Mouse (Mus musculus) lung, postnatal 0 days (tissue): ENCODE data around the gene Fermt2. TPM values are rescaled to one million over a fixed set of nuclear protein-coding genes. Genes with fewer than 3 reads are reported as not detected.

ENCODE experiments used
- ATAC-seq: fragments of 200-750 bp; cut with Nextera tagmentation; 2 replicates; pipeline ENCODE4 v1.8.0; 2017; ENCODE audit warnings: moderate library complexity
- DNase-seq: peaks from one replicate; pipeline ENCODE4 v3.0.0-alpha.2; 2016; ENCODE audit warnings: low spot score
- H3K27ac ChIP-seq: fragments of 300-500 bp; sonication (generic); 2 replicates; pipeline ENCODE4 v1.5.1; 2014; ENCODE audit warnings: antibody characterized with exemption, mild to moderate bottlenecking, low read length, mixed read lengths
- H3K27me3 ChIP-seq: fragments of 300-500 bp; sonication (generic); replicated peaks from 2 replicates; pipeline ENCODE4 v1.6.1; 2014; ENCODE audit warnings: low read length, mixed read lengths; ENCODE audit not compliant: insufficient read depth
- H3K36me3 ChIP-seq: fragments of 300-500 bp; sonication (generic); 2 replicates; pipeline ENCODE4 v1.6.1; 2014; ENCODE audit warnings: low read length, mixed read lengths; ENCODE audit not compliant: insufficient read depth
- H3K4me1 ChIP-seq: fragments of 300-500 bp; sonication (generic); 2 replicates; pipeline ENCODE4 v1.6.1; 2014; ENCODE audit warnings: antibody characterized with exemption, low read depth, low read length, mixed read lengths; ENCODE audit not compliant: insufficient read depth
- H3K4me2 ChIP-seq: fragments of 300-500 bp; sonication (generic); replicated peaks from 2 replicates; pipeline ENCODE4 v1.6.1; 2014; ENCODE audit warnings: low read depth, mild to moderate bottlenecking, low read length, moderate library complexity, mixed read lengths
- H3K4me3 ChIP-seq: fragments of 300-500 bp; sonication (generic); 2 replicates; pipeline ENCODE4 v1.5.1; 2014; ENCODE audit warnings: low read depth, low read length
- H3K9ac ChIP-seq: fragments of 300-500 bp; sonication (generic); replicated peaks from 2 replicates; pipeline ENCODE4 v1.6.1; 2014; ENCODE audit warnings: low read depth, mild to moderate bottlenecking
- H3K9me3 ChIP-seq: fragments of 300-500 bp; sonication (generic); 2 replicates; pipeline ENCODE4 v1.6.1; 2016; ENCODE audit warnings: low read length, mixed read lengths
- CTCF ChIP-seq: IDR thresholded peaks from 2 replicates; pipeline ENCODE4 v1.5.1; 2016; ENCODE audit warnings: antibody characterized with exemption, mild to moderate bottlenecking
- EP300 ChIP-seq: IDR thresholded peaks from 2 replicates; pipeline ENCODE4 v1.6.1; 2016; ENCODE audit warnings: antibody characterized with exemption, mild to moderate bottlenecking, control low read depth
- WGBS: fragments of 180-500 bp; shearing (Covaris S2); extraction: QIAGEN DNeasy Blood & Tissue Kit; methylation state at CpG from one replicate; pipeline ENCODE4 v1.1.7; 2014; 5-methylcytosine and 5-hydroxymethylcytosine counted together
- polyA plus RNA-seq: library from polyadenylated mRNA; unstranded; fragments of >200 nt; fragmentation: Nextera tagmentation; extraction: Ambion mirVana; gene quantifications from 2 replicates; pipeline ENCODE4 v1.2.1, GENCODE M21; 2015

The Fermt2 gene
- polyA plus RNA-seq, 1 experiment from 2014 or later = 362 TPM

DNA sequence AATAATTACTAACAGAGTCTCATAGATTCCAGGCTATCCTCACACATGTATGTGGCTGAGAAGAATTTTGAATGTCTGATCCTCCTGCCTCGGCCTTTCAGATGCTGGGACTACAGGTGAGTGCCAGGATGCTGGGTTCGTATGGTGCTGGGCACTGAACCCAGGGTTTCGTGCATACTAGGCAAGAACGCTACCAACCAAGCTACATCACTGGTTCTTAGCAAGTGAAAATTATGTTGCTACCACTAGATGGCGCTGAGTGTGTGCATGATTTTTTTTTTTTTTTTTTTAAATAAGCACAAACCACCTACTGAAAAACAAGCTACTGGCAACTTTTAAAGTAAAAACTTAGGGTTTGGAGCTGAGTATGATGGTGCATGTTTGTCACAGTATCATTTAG lies 106.7 kb downstream of the Fermt2 start:
- ATAC-seq = no peak
- 4% methylated on average over 5 of the region's 5 CpGs for WGBS
- peak; percentile 78 for DNase-seq
- Histone ChIP-seq H3K9ac (no peak overlapping the region), H3K4me2 (no peak overlapping the region), H3K4me3 (no peak overlapping the region), H3K36me3 (no peaks in the 10 kb centered on the region), H3K27ac (no peak overlapping the region), H3K4me1 (no peaks in the 10 kb centered on the region), H3K27me3 (no peaks in the 10 kb centered on the region), H3K9me3 (peaks cover 4% of the 10 kb centered on the region; the same call in 1 of the 2 replicates)
- peak; percentile 83 for TF ChIP-seq CTCF
- TF ChIP-seq EP300 = no peak

DNA sequence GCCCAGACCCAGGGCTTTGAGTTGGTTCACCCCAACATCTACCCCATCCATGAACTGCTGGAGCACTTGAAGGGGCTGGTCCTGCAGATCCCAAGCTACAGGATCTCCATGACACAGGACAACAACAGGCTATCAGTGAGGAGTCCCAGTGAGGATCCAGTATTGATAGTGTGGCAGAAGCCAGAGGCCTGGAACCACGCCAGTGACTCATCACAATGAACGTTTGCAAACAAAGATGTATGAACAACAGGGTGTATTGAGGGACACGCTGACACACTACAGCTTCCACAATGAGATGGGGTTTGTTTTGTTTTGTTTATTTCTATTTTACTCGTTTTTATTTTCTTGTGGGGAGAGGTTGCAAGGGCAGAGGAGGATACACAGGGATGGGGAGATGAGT lies 107.5 kb downstream of the Fermt2 start:
- H3K9ac ChIP-seq = no peak overlapping the region
- no peaks in the 10 kb centered on the region for H3K4me1 ChIP-seq
- 45% methylated on average over 4 of the region's 4 CpGs for WGBS
- peaks cover 4% of the 10 kb centered on the region; the same call in 1 of the 2 replicates for H3K9me3 ChIP-seq
- DNase-seq = no peak
- TF ChIP-seq EP300 (no peak), CTCF (no peak)
- ATAC-seq = no peak
- no peaks in the 10 kb centered on the region for H3K27me3 ChIP-seq
- H3K27ac ChIP-seq = no peak overlapping the region
- H3K4me3 ChIP-seq = no peak overlapping the region
- no peaks in the 10 kb centered on the region for H3K36me3 ChIP-seq
- no peak overlapping the region for H3K4me2 ChIP-seq

DNA sequence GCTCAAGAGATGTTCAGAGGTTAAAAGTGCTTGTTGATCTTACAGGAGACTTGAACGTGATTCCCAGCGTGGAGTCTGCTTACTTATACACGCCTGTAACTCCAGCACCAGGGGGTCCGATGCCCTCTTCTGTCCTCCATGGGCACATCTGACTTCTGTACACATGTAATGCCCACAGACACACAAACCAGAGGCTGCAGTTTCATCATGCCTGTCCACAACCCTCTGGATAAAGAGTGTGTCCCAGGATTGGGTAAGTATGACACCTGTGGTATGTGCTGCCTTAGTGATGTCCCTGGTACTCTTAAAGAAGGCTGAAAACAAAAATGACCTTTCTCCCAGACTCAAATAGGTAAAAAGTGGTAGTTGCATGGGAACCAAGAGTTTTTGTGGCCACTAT lies 110.6 kb downstream of the Fermt2 start:
- H3K4me1 ChIP-seq = no peaks in the 10 kb centered on the region
- H3K4me3 ChIP-seq = no peak overlapping the region
- H3K27me3 ChIP-seq = no peaks in the 10 kb centered on the region
- no peak for DNase-seq
- H3K9ac ChIP-seq = no peak overlapping the region
- no peak overlapping the region for H3K4me2 ChIP-seq
- no peak for ATAC-seq
- 66% methylated on average over 4 of the region's 4 CpGs for WGBS
- no peaks in the 10 kb centered on the region for H3K36me3 ChIP-seq
- no peak overlapping the region for H3K27ac ChIP-seq
- no peaks in the 10 kb centered on the region for H3K9me3 ChIP-seq
- TF ChIP-seq CTCF (no peak), EP300 (no peak)

DNA sequence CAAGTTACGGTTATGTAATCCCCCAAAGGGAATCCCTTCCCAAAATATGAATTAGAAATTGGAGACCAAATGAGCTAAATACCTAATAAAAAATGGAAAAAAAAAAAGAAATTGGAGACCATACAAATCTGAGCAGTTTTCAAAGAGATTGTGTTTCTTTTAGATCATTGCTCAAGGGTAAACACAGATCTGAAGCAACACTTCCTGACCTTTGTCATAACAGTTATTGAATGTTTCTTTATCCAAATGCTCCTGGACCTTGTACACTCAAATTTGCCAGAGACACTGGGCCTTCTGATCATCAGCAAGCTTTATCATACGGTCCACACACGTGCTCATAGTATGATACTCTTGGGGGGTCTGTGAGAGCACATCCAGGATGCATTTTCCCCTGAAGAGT lies 111.4 kb downstream of the Fermt2 start:
- no peak for ATAC-seq
- no peak overlapping the region for H3K27ac ChIP-seq
- no peaks in the 10 kb centered on the region for H3K4me1 ChIP-seq

GRCm38 (mm10) chr14:45416265-45416664 lies 113.7 kb downstream of the Fermt2 start:
- no peak for TF ChIP-seq CTCF
- ATAC-seq (no peak), DNase-seq (no peak)
- Histone ChIP-seq H3K4me3 (no peak overlapping the region), H3K27me3 (no peaks in the 10 kb centered on the region), H3K9ac (no peak overlapping the region), H3K9me3 (no peaks in the 10 kb centered on the region), H3K4me2 (no peak overlapping the region), H3K36me3 (no peaks in the 10 kb centered on the region), H3K4me1 (no peaks in the 10 kb centered on the region), H3K27ac (no peak overlapping the region)
- WGBS = 78% methylated on average over 4 of the region's 4 CpGs

More for the DNA sequence above, 111.4 kb downstream of the Fermt2 start:
- no peak overlapping the region for H3K4me2 ChIP-seq
- H3K4me3 ChIP-seq = no peak overlapping the region
- TF ChIP-seq CTCF (no peak), EP300 (no peak)
- no peaks in the 10 kb centered on the region for H3K36me3 ChIP-seq
- peak; percentile 32 for DNase-seq
- no peak overlapping the region for H3K9ac ChIP-seq
- 54% methylated on average over 3 of the region's 3 CpGs for WGBS
- no peaks in the 10 kb centered on the region for H3K9me3 ChIP-seq
- H3K27me3 ChIP-seq = no peaks in the 10 kb centered on the region

Other genes with a start within 250 kb of the Fermt2 start
- gene Ero1l, start 211.3 kb downstream of the Fermt2 start, polyA plus RNA-seq = 24.5 and 24.9 TPM in 2 replicates
- gene Psmc6, start 200.3 kb downstream of the Fermt2 start, polyA plus RNA-seq = 82.1 and 94.4 TPM in 2 replicates
- gene Styx, start 179.0 kb downstream of the Fermt2 start, polyA plus RNA-seq = 75.1 and 79.7 TPM in 2 replicates
- 32.2 and 33.9 TPM in 2 replicates for gene Gnpnat1, start 125.2 kb downstream of the Fermt2 start, polyA plus RNA-seq
- 7.5 and 8.0 TPM in 2 replicates for gene Ddhd1, start 128.0 kb upstream of the Fermt2 start, polyA plus RNA-seq